Mouse (Mus musculus): ENCODE data around the gene Pex16. TPM values are rescaled to one million over a fixed set of nuclear protein-coding genes. Genes with fewer than 3 reads are reported as not detected.

Gene Pex16
- polyA plus RNA-seq, 1 experiment from 2014 or later: 14.2 TPM

DNA sequence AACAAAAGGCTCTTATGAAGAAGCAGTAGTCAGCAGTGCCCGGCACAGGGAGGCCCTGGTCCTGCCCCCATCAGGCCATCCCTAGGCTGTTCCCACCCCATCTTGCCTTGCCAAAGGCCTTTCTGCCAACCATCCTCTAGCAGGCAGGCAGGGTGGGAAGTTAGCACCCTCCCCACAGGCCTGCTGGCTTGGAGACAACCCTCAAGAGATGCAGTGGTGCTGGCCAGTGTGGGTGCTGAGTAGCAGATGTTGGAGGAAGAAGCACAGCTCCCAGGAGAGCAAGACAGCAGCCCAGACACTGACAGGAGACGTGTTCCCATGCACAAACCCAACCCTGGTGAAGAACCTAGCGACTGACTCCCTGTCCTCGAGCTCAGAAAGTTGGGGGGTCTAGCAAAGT, 13.2 kb downstream of the Pex16 start:
- peaks cover 5% of the 10 kb centered on the region; the same call in 1 of the 2 replicates for H3K36me3 ChIP-seq (ENCODE audit: control insufficient read depth, insufficient read depth, low read length)
- H3K9me3 ChIP-seq (ENCODE audit: control insufficient read depth, low read length): no peaks in the 10 kb centered on the region
- peaks cover 32% of the 10 kb centered on the region for H3K4me1 ChIP-seq (ENCODE audit: control insufficient read depth, insufficient read depth, low read length)
- 79% methylated on average over 4 of the region's 4 CpGs for WGBS
- DNase-seq (ENCODE audit: low spot score) (no peak), ATAC-seq (ENCODE audit: insufficient number of reproducible peaks, low FRiP score, low TSS enrichment, low read depth) (no peak)
- no peak overlapping the region for H3K4me3 ChIP-seq (ENCODE audit: low read depth, low read length)
- H3K27me3 ChIP-seq (ENCODE audit: control insufficient read depth, insufficient read depth, low read length): no peaks in the 10 kb centered on the region; the same call in 1 of the 2 replicates
- H3K4me2 ChIP-seq (ENCODE audit: low read depth, severe bottlenecking): no peak overlapping the region
- H3K27ac ChIP-seq (replicated peaks; ENCODE audit: low read depth, low read length): no peak overlapping the region
- no peak overlapping the region for H3K9ac ChIP-seq (ENCODE audit: low read length)

DNA sequence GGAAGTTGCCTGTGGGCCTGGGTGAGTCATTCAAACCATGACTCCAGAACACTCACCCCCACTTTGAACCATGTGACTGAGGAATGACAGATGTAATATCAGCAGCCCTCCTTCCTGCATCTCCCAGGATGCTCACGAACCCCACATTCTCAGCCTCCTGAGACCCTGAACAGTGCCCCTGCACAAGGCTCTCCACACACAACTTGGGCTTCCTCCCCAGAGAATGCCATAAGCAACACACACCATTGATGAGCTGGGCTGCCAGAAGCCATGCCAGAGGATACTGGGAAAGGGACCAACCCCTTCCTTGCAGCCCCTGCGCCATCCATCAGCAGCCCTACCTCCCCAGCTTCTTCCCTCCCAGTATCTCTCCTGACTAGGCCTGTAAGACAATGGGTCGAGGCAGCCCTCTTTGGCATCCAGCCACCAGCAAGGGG, 13.6 kb downstream of the Pex16 start:
- peaks cover 36% of the 10 kb centered on the region for H3K4me1 ChIP-seq (ENCODE audit: control insufficient read depth, insufficient read depth, low read length)
- H3K36me3 ChIP-seq (ENCODE audit: control insufficient read depth, insufficient read depth, low read length): peaks cover 5% of the 10 kb centered on the region; the same call in 1 of the 2 replicates
- H3K9ac ChIP-seq (ENCODE audit: low read length): no peak overlapping the region
- no peak for ATAC-seq (ENCODE audit: insufficient number of reproducible peaks, low FRiP score, low TSS enrichment, low read depth)
- H3K4me3 ChIP-seq (ENCODE audit: low read depth, low read length): peak overlapping the region; percentile 64
- peak overlapping the region; percentile 88 for H3K4me2 ChIP-seq (ENCODE audit: low read depth, severe bottlenecking)
- H3K27ac ChIP-seq (replicated peaks; ENCODE audit: low read depth, low read length): no peak overlapping the region
- DNase-seq (ENCODE audit: low spot score): no peak
- no peaks in the 10 kb centered on the region; the same call in 1 of the 2 replicates for H3K27me3 ChIP-seq (ENCODE audit: control insufficient read depth, insufficient read depth, low read length)
- 80% methylated on average over 3 of the region's 3 CpGs for WGBS
- H3K9me3 ChIP-seq (ENCODE audit: control insufficient read depth, low read length): no peaks in the 10 kb centered on the region

DNA sequence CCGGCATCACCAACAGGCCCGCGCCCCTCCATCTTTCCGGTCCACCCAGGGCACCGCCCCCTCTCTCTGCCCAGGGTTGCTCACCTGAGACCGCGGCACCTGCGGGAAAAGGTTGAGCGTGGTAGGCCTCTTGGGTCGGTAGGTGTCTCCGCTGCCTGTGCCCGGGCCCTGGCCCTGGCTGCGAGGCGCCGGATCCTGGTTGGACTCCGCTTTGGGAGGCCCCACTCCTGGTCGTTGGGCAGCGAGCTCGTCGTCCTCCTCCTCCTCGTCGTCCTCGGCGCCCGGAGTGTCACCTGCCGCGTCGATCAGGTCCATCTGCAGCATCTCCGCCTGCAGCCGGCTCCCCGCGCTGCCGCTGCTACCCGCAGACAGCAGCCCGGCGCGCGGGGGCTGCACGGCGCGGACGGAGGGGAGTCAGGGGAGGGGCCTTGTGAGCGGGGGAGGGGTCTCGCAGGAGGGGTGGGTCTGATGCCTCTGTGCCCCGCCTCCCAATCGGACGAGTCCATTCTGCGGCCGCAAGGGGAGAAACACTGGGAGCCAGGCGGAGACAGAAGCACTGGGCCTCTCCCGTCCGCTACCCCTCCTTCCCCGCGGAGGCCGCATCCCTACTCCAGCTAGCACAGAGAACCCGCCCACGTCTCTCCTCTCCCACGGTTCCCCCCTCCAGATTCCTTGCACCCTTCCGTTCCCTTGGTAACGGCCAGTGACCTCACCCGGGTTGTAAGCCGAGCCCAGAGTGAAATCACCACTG, 14.6 kb downstream of the Pex16 start:
- ATAC-seq (ENCODE audit: insufficient number of reproducible peaks, low FRiP score, low TSS enrichment, low read depth): peak; percentile 88
- peaks cover 39% of the 10 kb centered on the region for H3K4me1 ChIP-seq (ENCODE audit: control insufficient read depth, insufficient read depth, low read length)
- peak overlapping the region; percentile 64 for H3K4me3 ChIP-seq (ENCODE audit: low read depth, low read length)
- H3K9me3 ChIP-seq (ENCODE audit: control insufficient read depth, low read length): no peaks in the 10 kb centered on the region
- no peaks in the 10 kb centered on the region; the same call in 1 of the 2 replicates for H3K27me3 ChIP-seq (ENCODE audit: control insufficient read depth, insufficient read depth, low read length)
- H3K36me3 ChIP-seq (ENCODE audit: control insufficient read depth, insufficient read depth, low read length): peaks cover 5% of the 10 kb centered on the region; the same call in 1 of the 2 replicates
- H3K27ac ChIP-seq (replicated peaks; ENCODE audit: low read depth, low read length): peak overlapping the region; percentile 65; the same call in 1 of the 2 replicates
- under 1% methylated on average over 56 of the region's 62 CpGs for WGBS
- H3K4me2 ChIP-seq (ENCODE audit: low read depth, severe bottlenecking): peak overlapping the region; percentile 88
- peak overlapping the region; percentile 65 for H3K9ac ChIP-seq (ENCODE audit: low read length)
- DNase-seq (ENCODE audit: low spot score): peak; percentile 94

DNA sequence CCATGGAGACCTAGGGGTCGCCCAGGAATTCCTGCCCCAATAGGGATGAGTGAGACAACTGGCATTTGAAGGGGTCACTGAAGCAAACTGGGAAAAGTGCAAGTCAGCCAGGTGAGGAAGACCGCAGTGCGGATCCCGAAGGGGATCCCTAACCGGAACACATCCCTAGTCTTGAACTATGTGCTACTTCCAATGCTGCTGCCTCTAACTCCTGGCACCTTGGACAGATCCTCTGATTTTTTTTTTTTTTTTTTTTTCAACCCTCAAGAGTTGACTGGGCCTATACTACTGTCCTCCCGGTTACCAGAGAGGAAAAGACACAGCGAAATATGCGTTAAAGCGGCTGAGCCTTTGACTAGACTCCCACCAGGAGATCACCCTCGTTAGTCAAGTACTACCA, 15.2 kb downstream of the Pex16 start:
- Histone ChIP-seq H3K4me2 (ENCODE audit: low read depth, severe bottlenecking) (peak overlapping the region; percentile 88), H3K27me3 (ENCODE audit: control insufficient read depth, insufficient read depth, low read length) (no peaks in the 10 kb centered on the region; the same call in 1 of the 2 replicates), H3K9me3 (ENCODE audit: control insufficient read depth, low read length) (no peaks in the 10 kb centered on the region), H3K36me3 (ENCODE audit: control insufficient read depth, insufficient read depth, low read length) (peaks cover 5% of the 10 kb centered on the region; the same call in 1 of the 2 replicates), H3K27ac (replicated peaks; ENCODE audit: low read depth, low read length) (no peak overlapping the region), H3K4me1 (ENCODE audit: control insufficient read depth, insufficient read depth, low read length) (peaks cover 39% of the 10 kb centered on the region), H3K4me3 (ENCODE audit: low read depth, low read length) (peak overlapping the region; percentile 64), H3K9ac (ENCODE audit: low read length) (no peak overlapping the region; the same call in 1 of the 2 replicates)
- DNase-seq (ENCODE audit: low spot score) (no peak), ATAC-seq (ENCODE audit: insufficient number of reproducible peaks, low FRiP score, low TSS enrichment, low read depth) (peak; percentile 13; the same call in 1 of the 2 replicates)
- 4% methylated on average over 10 of the region's 10 CpGs for WGBS

DNA sequence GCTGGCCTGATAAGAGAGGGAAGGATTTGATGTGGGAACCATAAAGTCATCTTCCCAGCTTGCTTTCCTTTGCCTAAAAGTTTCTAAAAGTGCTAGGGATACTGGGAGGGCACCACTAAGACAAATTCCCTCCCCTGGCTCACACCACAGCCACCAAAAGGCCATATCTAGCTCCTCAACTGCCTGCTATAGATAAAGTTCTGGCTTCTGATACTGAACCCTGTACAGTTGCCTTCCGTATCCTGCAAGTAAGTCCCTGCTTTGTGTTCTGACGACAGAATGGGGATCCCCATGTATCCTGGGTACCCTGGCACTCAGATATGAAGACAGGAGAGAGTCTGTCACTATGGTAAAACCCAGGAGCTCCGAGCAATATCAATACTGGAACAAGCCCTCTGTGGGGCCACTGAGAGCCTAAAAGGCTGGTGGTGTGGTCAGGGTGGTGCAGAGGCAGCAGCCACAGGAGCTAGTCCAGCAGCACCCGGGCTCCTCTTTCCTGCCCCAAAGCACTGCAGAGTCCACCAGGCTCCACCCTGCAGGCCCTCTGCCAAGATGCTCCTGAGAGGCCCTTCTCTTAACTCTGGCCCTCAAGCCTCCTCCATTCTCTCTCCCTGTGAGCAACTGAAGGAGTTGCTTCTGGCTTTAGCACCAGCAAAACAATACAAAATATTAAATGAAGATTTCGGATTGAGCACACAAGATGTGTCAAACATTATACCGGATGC, 15.9 kb downstream of the Pex16 start:
- no peak overlapping the region for H3K4me3 ChIP-seq (ENCODE audit: low read depth, low read length)
- peaks cover 39% of the 10 kb centered on the region for H3K4me1 ChIP-seq (ENCODE audit: control insufficient read depth, insufficient read depth, low read length)
- no peak overlapping the region for H3K9ac ChIP-seq (ENCODE audit: low read length)
- H3K27ac ChIP-seq (replicated peaks; ENCODE audit: low read depth, low read length): no peak overlapping the region
- DNase-seq (ENCODE audit: low spot score) (no peak), ATAC-seq (ENCODE audit: insufficient number of reproducible peaks, low FRiP score, low TSS enrichment, low read depth) (no peak)
- no peaks in the 10 kb centered on the region; the same call in 1 of the 2 replicates for H3K27me3 ChIP-seq (ENCODE audit: control insufficient read depth, insufficient read depth, low read length)
- H3K4me2 ChIP-seq (ENCODE audit: low read depth, severe bottlenecking): 0 out of 2 replicates have a peak overlapping the region, but pooled peaks have one; percentile 88
- H3K9me3 ChIP-seq (ENCODE audit: control insufficient read depth, low read length): no peaks in the 10 kb centered on the region
- peaks cover 5% of the 10 kb centered on the region; the same call in 1 of the 2 replicates for H3K36me3 ChIP-seq (ENCODE audit: control insufficient read depth, insufficient read depth, low read length)
- 82% methylated on average over 6 of the region's 6 CpGs for WGBS

DNA sequence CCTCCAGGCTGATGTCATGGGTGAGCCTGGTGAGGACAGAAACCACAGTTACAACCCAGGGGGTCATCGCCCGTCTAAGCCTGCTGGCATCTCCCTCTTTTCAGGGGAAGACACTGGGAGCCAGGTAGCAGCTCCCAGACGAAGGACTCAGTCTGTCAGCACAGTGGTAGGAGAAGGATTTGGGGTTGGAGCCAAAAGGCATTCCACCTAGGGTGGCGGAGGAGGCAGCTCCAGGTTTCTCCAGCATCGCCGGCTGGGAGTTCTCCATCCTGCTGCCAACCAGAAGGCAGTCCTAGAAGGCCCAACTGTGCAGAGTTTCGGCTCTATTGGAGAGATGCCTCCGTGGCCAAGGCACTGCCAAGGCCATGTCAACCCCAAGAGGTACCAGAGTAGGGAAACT, 16.6 kb downstream of the Pex16 start:
- H3K4me2 ChIP-seq (ENCODE audit: low read depth, severe bottlenecking): peak overlapping the region; percentile 86; the same call in 1 of the 2 replicates
- peaks cover 1% of the 10 kb centered on the region; the same call in 1 of the 2 replicates for H3K36me3 ChIP-seq (ENCODE audit: control insufficient read depth, insufficient read depth, low read length)
- no peak overlapping the region; the same call in 1 of the 2 replicates for H3K4me3 ChIP-seq (ENCODE audit: low read depth, low read length)
- ATAC-seq (ENCODE audit: insufficient number of reproducible peaks, low FRiP score, low TSS enrichment, low read depth) (no peak), DNase-seq (ENCODE audit: low spot score) (no peak)
- peaks cover 39% of the 10 kb centered on the region for H3K4me1 ChIP-seq (ENCODE audit: control insufficient read depth, insufficient read depth, low read length)
- H3K9ac ChIP-seq (ENCODE audit: low read length): no peak overlapping the region; the same call in 1 of the 2 replicates
- no peaks in the 10 kb centered on the region for H3K9me3 ChIP-seq (ENCODE audit: control insufficient read depth, low read length)
- H3K27ac ChIP-seq (replicated peaks; ENCODE audit: low read depth, low read length): no peak overlapping the region
- no peaks in the 10 kb centered on the region; the same call in 1 of the 2 replicates for H3K27me3 ChIP-seq (ENCODE audit: control insufficient read depth, insufficient read depth, low read length)
- 90% methylated on average over 8 of the region's 8 CpGs for WGBS

DNA sequence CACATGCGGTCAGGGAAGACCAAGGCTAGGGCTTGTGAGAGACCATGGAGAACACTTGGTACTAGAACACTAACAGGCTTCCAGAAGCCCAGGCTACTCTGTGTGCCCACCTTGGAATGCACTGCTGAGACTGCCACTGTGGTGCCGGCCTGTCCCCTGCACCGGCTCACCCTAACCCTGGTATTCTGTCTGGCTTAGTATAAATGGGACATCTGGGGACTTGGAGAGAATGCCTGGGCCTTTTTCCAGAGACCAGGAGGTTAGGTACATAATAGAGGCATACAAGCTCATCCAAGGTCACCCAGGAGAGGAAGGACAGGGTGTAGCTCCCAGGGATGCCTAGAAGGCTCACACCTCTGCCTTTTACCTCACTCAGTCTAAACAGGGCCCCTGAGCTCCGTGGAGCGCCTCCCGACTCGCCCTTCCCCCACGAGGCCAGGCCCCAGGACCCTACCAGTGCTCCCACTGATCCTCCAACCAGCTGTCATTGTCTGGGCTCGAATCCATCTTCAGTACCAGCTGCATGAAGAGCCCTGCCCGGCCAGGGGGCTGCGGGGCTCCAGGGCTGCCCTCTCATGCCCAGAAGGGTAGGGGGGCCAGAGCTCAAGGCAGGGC, 17.3 kb downstream of the Pex16 start:
- DNase-seq (ENCODE audit: low spot score) (no peak), ATAC-seq (ENCODE audit: insufficient number of reproducible peaks, low FRiP score, low TSS enrichment, low read depth) (no peak)
- H3K4me2 ChIP-seq (ENCODE audit: low read depth, severe bottlenecking): peak overlapping the region; percentile 86
- H3K4me3 ChIP-seq (ENCODE audit: low read depth, low read length): peak overlapping the region; percentile 47
- H3K4me1 ChIP-seq (ENCODE audit: control insufficient read depth, insufficient read depth, low read length): peaks cover 39% of the 10 kb centered on the region
- H3K9ac ChIP-seq (ENCODE audit: low read length): peak overlapping the region; percentile 59
- peak overlapping the region; percentile 84 for H3K27ac ChIP-seq (replicated peaks; ENCODE audit: low read depth, low read length)
- no peaks in the 10 kb centered on the region; the same call in 1 of the 2 replicates for H3K27me3 ChIP-seq (ENCODE audit: control insufficient read depth, insufficient read depth, low read length)
- no peaks in the 10 kb centered on the region for H3K9me3 ChIP-seq (ENCODE audit: control insufficient read depth, low read length)
- H3K36me3 ChIP-seq (ENCODE audit: control insufficient read depth, insufficient read depth, low read length): no peaks in the 10 kb centered on the region; the same call in 1 of the 2 replicates
- 22% methylated on average over 11 of the region's 11 CpGs for WGBS
